Mouse (Mus musculus): ENCODE results near the gene Msrb2.

- TF ChIP-seq CTCF (conservative IDR thresholded peaks at IDR 0.05; ENCODE audit: low read length) (no peak), POU5F1 (IDR thresholded peaks at IDR 0.05; ENCODE audit: borderline replicate concordance, low read length) (no peak), NANOG (IDR thresholded peaks at IDR 0.05; ENCODE audit: borderline replicate concordance, low read length) (no peak)
Observed at GRCm38 (mm10) chr2:19385772-19386171, 14.5 kb downstream of the Msrb2 start.
